Mouse (Mus musculus) left cerebral cortex, adult 8-10 months (tissue): ENCODE results near the gene Nnat. TPM values are rescaled to one million over a fixed set of nuclear protein-coding genes. Genes with fewer than 3 reads are reported as not detected.
"Not testable (repeated sequence)": the region's sequence is repeated elsewhere in the genome, so short reads cannot be mapped to it uniquely, and the experiment has no call there.

Experiments used
- DNase-seq, 2 experiments: peaks; one replicate each; pipeline ENCODE4 v3.0.0; 2022; ENCODE audit warnings: low spot score in 2 of 2
- total RNA-seq, 4 experiments: library from RNA; stranded (reverse); gene quantifications; 2 replicates each; pipeline ENCODE4 v1.2.4; 2022

Nnat gene
- total RNA-seq, 4 experiments from 2014 or later, result 199 to 269 (median 247) TPM

DNA sequence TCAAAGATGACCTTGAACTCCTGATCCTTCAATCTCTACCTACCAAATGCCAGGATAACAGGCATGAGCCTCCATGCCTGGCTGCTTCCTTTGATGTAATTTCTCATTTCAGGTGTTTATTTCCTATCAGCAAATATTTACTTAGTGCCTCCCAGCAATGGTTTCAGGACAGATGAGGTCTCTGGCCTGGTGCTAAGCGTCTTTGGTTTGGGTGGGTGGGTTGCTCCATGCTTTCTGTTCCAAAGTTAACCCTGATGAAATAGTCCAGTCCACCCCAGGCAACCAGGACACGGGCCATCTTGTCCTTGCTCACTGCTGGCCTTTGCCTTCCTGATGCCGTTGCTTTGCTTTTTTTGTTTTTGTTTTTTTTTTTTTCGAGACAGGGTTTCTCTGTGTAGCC is 9.6 kb upstream of the Nnat start:
- no peak for DNase-seq

DNA sequence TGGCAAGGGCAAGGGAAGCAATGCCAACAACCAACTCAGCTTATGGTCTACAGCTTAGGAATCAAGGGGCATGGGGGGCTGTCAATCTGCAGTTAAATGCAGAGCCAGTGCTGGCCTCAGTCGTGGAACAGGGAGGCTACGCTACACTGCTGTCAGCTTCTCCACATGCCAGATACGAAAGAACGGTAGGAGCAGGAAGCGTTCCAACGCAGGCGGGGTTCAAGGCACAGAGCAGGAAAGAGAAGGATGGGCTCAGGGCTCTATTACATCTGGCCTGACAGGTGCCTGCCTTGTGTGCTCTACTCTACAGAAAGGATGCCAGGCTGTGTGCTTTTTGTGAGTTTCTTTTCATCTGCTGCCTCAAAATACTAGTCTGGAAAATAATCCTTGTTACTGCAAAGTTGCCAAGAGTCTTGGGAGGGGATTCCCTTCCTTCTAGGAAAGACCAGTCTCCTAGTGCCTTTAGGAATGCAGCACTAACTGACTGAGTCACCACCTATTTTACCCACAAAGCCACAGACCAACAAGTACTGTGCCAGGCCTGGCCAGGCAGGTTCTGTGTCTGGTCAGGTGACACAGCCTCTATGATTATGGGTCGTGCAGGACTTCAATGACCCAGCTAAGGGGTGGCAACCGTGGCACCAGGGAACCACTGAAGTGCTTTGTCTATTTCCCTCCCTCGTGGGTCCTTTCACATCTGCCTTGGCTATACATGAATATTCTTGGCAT is 7.6 kb upstream of the Nnat start:
- no peak for DNase-seq

DNA sequence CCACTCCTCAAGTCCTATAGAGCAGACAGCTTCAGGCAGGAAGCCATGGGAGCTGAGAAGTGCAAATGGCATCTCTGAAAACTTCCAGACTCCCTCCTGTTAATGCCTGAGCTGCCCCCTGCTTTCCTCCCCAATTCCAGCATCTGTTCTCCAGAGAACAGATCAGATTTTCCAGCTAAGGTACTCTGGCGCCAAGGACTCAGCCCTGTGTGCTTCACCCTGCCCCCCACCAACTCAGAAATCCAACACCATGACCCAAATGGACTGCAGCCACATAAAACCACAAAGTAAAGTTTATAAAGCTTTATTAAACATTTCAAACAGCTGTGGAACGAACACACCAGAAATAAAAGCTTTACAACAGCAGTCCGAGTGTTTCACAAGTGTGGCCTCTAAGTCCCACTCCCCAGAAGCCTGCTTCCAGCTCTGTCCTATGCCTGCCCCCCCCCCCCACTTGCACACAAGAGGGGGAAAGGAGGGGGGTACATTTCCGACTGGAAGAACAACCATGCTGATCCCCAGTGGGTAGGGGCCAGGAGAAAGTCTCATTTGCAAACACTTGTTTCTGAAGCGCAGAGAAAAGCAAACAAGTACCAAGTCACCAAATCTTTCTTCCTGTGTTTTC is 3.7 kb upstream of the Nnat start:
- no peak for DNase-seq

DNA sequence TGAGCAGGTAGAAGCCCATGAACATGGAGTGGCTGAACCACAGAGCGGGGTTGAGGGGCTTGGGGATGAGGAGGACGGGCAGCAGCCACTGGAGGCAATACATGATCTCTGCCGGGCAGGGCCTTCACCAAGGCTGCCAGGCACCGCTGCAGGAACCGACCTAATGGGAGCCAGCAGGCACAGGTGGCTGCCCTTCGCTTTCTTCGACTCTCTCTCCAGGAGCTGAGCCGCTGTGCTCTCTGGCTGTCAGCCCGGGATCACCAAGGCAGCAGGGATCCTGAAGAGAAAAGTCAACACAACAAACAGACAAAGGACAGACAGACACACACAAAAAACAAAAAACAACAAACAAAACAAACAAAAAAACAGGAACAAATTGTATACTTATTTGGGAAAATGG is 1.8 kb upstream of the Nnat start:
- no peak for DNase-seq

DNA sequence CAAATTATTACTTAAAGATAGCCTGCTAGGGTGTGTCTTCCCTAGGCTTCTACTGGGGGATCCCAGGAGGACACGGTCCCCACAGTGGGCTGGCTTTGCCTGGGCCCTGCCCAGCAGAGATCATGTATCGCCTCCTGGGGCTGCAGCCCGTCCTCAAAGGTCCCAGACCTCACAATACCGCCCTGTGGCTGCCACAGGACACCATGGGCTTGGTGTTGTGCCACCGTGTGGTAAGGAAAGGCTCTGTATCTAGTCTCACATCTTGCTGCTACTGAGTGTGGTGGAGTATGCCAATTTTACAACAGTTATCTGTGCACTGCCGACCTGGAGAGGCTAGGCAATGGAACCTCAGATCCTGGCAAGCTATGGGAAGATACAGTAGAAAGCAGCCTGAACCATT is 1.4 kb upstream of the Nnat start:
- DNase-seq, result no peak

DNA sequence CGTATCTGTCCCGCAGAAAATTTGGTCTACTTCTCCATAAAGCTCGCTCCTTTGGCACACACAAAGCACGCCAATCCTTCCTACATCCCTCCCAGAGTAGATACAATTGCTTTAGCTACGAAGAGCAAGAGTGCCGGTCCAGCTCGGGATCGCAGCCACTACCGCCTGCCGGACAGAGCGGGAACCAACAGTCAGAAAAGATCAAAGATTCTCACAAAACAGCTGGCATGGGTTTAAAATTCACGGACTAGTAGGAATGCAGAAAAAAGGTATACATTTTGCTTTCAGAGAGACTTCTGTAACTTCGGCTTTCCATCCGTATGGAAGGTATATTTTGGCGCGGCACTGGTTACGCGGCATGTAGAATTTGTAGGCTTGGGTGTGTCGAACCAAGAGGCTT is 438 bp upstream of the Nnat start:
- DNase-seq, result no peak

DNA sequence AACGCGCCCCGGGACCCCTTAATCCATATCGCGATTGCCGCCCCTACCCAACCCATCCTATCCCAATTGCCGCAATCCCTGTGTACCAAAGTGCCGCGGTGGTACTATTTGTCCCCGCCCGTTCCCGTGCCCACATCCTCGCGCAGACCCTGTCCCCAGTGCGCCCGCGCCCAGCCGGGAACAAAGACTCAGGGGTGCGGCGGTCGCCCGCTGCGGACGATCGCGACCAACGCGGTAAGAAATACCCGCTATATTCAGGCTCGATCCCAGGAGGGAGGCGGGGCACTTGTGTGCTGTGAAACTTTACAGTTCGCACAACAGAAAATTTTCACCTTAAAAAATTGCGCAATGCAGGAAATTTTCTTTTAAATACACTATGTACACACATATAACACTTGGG is 424 bp downstream of the Nnat start:
- no peak for DNase-seq

DNA sequence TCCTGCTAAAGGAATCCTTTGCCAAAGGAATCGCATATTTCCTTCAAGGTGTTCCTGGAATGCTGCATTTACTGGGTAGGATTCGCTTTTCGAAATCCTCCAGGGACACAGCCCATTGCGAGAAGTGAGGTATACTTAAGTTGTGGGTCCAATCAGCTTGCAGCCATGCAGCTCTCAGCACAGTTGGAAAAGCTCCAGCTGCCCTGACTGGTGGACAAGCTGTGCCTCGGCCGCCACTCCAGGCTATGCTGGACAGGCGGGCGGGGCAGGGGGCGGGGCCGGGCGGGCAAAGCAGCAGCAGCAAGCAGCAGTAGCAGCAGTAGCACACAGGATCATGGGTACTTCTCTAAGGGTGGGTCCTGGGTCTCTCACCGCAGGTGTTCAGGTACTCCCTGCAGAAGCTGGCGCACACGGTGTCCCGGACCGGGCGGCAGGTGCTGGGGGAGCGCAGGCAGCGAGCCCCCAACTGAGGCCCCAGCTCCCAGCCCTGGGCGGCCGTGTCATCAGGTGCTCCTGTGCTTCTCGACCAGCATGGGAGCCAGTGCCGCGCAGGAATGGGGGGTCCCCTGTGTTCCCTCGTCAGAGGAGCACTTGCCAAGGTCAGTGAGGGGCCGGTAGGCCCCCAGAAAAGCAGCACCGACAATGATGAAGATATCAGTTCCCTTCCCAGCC is 1.4 kb downstream of the Nnat start:
- DNase-seq, result peak in 1 of 2 experiments; percentile 65

DNA sequence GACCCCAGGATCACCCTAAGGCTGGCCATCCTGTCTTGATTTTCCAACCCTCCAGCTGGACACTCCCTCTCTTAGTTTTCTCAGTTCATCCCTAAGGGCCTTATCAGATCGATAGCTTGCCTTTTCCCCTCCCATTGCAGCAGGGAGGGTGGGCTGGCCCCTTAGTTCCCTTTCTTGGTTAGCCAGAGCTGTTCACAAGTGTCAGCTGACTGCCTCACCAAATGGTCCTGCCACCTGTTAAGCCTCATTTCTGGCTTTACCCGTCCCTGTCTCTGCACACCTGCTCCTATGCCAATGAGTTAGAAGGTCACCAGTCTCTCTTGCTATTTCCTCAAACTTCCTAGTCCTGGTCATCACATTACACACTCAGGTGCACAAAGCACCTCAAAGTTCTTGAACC is 3.2 kb downstream of the Nnat start:
- DNase-seq, result no peak

DNA sequence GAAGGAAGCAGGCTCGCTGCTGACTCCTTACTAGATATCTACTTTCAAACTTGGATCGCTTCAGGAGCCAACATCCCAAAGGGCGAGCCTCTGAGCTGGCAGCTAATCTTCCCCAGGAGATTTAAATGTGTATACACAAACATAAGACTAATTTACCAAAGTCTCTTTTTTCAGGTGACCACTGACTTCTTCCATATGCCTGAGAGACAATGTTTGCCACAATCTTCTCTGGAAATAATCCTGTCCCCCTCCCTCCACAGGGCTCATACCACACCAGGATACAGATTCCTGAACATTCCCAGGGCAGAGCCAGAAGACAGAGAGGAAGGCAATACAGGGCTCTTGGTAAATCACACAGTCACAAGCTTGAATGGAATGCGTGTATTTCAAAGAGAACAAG is 4.8 kb downstream of the Nnat start:
- no peak for DNase-seq

DNA sequence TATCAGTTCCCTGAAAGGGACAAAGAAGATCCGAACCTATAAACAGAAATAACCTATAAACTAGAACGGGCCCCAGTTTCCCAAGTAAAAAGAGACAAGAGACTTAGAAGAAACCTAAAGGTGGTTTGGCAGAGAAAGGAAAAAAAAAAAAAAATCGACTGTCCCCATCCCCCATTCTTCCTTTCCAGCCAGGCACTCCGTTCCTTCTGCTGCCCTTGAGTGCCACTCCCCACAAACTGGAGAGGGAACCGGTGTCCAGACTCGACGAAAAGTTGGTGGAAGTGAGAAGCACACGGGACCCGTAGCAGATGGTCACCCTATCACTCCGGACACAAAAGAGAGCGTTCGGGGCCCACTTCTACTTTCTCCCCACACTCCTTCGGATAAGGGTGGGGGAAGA is 5.6 kb downstream of the Nnat start:
- DNase-seq, result no peak

DNA sequence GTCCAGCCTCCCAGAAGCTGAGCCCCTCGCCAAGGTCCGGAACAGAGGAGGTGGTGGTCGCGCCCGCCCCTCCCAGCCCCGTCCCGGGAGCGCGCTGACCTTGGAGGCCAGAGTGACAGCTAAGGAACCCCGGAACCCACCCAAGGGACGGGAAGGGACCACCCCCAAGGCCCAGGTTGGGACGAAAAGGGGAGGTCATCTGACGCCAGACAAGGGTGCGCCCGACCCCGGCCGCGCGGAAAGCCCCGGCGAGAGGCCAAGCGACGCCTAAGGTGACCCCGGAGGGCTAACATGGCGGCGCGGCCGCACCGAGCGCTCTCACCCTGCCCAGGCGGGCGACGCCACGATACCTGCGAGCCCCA is 6.0 kb downstream of the Nnat start:
- DNase-seq, result no peak

DNA sequence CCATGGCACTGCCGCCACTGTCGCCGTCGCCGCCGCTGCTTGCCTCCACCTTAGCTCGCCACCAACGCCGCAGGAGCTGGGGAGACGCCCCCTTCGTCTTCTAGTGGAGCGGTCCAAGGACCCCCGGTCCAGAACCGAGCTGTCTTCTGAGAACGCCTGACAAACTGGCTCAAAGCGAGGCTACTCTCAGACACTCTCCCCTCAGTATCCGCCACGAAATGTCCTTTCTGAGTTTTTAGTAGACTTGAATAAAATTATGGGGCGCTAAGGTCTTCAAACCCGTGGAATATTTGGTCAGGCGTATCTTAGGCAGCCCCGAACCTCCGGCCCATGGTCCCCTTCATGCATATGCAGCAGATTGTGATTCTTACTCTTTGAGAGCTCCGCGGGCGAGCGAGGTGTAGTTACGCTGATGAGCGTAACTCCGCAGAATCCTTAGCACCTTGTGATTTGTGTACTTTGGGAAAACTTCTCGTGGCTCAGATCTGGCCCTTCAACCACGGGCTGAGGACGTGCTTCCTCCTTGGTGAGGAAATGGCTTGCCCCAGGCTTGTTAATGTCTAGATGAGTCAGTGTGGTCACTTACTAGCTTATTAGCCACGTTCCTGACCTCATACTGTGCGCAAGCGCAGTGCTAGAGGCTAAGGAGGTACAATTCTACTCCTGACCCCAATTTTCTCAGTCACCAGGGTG is 6.5 kb downstream of the Nnat start:
- DNase-seq, result peak; percentile 82 to 90

DNA sequence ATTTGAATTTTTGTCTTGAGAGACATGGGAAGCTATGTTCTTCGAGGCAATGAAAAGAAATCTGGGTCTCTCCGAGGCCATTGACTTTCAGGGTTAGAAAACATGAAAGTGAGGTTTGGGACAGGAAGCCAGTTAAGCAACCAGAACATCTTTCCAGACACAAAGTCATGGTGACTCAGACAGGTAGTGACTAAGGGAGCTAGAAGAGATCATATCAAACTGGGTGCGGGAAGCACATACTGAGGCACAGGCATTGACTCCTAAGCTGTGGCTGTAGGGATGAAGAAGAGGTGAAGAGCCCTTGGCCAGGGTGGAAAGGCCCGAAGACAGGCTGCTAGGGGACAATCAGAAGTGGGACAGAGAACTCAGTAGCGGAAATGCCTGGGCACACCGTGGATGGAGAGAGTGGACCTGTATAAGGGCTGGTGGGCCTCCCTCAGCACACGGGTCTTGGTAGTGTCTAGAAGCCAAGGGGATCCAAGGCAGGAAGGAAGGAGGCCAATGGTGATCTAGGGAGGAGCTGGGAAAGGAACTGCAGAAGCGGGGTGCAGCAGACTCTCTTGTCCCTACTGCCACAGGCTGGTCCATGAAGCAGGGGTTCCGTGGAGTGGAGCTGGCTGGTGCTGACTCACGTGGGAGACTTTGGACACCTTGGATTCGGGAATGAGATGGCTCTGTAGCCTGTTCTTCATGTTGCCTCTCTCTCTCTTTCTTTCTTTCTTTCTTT is 7.5 kb downstream of the Nnat start:
- peak in 1 of 2 experiments; percentile 4 for DNase-seq

DNA sequence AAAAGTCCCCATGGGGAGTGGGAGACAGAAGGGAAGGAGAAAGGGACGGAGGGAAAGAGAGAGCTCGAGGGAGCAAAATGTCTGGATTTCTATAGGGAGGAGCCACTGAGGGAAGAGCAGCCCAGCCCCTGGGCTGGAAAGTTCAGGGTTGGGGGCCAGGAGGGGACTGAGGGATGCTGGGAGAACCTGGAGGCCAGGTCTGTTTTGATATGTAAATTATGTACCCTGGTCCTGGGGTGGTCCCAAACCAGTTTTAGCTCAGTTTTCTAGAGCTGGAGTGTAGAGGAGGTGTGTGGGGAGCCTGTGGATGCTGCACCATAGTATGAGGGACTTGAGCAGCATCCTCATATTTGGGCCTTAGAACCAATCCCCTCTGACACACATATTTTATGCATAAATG is 9.0 kb downstream of the Nnat start:
- DNase-seq, result no peak

DNA sequence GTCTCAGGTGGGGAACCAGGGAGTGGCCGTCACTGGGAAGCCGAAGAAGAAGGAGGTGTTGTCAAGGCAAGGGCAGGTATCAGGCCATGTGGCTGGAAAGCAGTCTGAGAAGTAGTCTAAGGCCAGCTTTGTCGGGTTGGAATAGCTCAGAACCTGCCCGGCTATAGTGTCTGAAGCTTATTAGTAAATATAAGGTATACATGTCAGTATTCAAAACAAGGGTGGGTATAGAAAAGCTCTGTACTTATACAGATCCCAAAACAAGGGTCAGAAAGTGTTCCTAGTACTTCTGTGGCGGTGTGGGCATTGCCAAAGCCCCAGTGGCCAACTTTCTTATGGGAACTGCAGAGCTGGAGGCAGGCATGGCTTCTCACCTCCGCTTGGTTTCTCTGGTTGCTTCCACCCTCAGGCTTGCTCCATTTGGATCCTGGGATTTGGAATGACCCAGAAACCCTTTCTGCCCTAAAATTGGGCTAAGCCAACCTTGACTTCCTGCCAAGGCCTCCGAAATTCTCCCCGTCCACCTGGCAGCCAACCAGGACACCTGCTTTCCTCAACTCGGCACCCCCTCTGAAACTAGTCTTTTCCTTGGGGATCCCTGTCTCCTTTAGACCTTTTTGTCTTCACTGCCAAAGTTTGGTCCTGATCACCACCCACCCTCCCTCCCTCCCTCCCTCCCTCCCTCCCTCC is 10.1 kb downstream of the Nnat start:
- DNase-seq, result peak in 1 of 2 experiments; percentile 4

DNA sequence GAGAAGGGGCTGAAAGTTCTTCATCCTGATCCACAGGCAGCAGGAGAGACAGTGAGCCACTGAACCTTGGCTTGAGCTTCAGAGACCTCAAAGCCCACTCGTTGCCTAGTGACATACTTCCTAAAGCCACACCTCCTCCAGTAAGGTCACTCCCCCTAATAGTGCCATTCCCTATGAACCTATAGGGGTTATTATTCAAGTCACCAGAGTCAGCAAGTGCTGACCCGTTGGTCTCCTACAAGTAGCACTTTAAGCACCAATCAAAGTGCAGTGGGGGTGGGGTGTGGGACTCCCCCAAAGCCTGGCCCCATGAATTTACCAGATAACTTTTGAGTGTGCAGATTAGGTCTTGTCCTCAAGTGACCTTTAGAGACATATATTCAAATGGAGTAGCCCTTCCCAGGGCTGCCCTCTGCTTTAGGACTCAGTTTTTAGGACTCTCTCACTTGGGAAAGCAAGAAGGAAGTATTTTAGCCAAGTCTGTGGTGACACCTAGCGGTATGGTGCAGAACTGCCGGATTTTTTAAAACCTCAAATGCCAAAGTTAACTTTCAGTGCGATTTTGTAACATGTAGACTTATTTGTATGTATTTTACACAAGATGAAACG is 11.4 kb downstream of the Nnat start, which contains the start of gene Blcap:
TSS of gene Blcap (minus strand) at position 51 of the 609 bp plus-strand sequence.
- DNase-seq, result peak; percentile 21 to 60

DNA sequence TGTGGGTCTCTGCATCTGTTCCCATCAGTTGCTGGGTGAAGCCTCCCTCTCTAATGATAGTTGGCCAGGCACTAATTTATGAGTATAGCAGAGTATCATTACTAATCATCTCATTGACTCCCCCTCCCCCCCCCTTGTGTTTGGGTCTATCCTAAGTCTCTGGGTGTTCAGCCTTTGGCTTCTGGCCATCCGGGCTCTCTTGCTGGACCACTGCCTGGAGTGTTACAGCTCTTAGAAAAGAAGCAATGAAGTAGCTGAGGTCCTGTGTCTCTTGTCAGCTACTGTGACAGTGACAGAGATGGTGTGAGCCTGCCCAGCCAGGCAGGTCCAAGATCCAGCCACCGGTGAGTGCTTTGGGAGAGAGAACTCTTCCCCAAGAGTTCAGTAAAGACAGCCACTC is 12.9 kb downstream of the Nnat start:
- peak in 1 of 2 experiments; percentile 3 for DNase-seq

DNA sequence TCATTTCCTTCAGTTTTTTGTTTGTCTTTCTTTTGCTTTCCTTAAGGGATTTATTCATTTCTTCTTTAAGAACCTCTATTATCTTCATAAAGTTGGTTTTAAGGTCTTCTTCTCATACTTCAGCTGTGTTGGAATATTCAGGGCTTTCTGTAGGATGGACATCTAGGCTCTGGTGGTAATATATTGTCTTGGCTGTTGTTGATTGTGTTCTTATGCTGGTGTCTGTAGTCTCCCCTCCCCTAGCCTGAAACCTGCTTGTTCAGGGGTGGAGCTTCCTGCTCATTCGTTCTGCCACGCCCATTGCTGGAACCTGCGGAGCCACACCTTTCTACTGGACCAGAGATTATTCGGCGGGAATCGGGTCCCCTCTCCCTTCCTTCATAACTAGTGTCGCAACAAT is 25.5 kb downstream of the Nnat start:
- not testable (repeated sequence) for DNase-seq

DNA sequence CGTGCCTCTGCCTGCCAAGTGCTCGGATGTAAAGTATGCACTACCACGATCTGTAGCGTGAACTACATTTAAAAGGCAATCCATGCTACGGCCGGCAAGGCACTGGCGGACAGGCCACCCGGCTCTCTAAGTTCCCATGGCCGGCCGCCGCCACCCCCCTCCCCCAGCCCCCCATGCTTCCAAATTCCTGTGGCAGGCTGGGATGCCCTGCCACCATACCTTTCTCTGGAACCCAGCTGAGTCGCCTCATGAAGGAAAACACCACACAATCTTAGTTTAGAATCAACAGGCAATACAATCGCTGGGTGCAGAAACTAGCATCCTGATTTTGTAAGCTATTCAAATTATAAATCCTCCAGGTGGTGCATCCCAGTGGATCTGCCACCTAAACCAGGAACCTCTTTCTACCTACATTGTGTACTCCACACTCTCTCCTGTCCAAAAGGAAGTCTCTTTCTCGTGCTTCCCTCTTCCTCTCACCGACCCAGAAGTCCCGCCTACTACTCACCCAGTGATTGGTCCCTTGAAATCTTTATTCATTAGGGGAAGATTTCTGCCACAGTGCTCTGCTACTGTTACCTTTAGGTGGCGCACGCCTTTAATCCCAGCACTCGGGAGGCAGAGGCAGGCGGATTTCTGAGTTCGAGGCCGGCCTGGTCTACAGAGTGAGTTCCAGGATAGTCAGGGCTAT is 37.1 kb downstream of the Nnat start:
- no peak for DNase-seq
